Mouse (Mus musculus): ENCODE data around the gene Aloxe3. TPM values are rescaled to one million over a fixed set of nuclear protein-coding genes. Genes with fewer than 3 reads are reported as not detected.

Aloxe3 gene
- polyA plus RNA-seq, 1 experiment = 5.4 TPM

DNA sequence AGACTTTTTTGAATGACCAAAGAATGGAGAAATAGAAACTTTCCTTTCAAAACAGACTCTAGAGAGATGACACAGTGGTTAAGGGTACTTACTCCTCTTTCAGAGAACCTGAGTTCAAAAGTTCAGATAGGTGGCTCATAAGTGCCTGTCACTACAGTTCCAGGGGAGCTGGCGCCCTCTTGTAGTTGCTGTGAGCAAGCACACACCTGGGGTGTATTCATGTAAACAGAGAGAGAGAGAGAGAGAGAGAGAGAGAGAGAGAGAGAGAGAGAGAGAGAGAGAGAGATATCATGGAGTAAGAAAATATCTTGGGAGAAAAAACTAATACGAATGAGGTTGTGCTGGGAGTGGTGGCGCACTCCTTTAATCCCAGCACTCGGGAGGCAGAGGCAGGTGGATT, 54.4 kb downstream of the Aloxe3 start:
- DNase-seq (ENCODE audit: low spot score) = no peak

DNA sequence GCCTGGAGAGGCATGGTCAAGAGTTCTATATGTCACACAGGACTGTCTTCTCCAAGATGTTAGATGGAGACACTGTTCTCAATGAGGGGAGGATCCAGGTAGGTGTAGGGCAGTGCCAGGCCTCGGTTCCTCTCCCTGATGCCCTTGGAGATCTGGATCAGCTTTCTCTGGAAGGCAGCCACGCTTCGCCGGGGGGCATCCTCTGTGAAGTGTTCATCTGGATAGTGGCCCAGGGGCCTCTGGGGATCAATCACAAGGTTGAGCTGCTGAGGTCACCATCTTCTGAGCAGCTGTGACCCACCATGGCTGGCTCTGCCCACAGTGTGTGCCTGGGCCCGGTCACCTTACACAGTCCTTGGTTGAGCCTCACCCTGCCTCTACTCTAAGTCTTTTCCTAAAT, 59.3 kb downstream of the Aloxe3 start:
- DNase-seq (ENCODE audit: low spot score) = no peak

DNA sequence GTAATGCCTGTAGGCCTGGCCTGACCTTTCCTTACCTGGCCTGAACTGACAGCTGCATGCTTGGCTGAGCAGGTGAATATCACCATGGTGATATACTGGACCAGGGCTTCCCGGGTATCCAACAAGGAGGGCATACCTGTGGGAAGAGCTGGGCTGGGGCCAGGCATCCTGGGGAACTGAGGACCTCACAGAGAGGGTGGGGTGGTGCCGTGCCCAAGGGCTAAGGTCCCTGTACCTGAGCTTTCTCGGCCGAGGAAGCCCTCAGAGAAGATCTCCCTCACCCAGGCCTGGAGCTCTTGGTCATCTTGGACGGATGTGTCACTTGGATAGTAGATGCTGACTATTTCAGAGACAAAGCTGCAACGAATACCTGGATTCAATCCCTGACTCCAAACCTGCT, 60.2 kb downstream of the Aloxe3 start:
- DNase-seq (ENCODE audit: low spot score) = no peak

DNA sequence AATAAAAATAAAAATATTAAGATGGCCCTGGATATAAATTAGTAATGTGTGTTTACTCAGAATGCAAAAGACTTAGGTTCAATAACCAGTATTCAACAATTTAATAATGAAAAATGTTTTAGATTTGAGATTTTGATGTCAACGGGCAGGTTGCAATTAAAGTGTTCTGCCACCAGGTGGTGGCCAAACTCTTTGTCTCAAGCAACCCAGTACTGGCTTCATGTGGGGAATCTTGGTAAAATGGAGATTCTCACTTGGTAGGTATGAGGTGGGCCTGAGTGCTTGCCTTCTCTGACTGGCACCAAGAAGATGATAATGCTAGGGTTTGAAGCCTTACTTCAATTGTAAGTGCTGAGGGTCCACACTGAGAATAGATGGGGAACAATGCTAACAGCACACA, 67.1 kb downstream of the Aloxe3 start:
- DNase-seq (ENCODE audit: low spot score) = no peak

DNA sequence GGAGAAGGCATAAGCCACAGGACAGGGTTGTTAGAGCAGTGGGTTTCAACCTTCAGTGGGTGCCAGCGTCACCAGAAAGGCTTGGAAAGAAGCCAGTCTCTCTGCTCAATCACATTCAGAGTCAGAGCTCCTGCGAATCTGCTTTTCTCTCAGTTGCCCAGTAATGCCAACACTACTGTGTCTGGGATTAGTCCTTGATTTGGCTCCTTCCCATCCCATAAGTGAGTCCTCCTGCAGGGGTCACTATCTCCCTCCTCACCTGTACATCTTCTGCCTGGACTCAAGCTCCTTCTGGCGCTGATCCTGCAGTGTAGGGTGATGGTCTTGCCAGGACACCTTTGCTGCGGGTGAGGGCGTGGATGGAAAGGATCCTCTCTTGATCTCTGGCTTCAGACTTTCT, 71.1 kb downstream of the Aloxe3 start:
- no peak for DNase-seq (ENCODE audit: low spot score)

DNA sequence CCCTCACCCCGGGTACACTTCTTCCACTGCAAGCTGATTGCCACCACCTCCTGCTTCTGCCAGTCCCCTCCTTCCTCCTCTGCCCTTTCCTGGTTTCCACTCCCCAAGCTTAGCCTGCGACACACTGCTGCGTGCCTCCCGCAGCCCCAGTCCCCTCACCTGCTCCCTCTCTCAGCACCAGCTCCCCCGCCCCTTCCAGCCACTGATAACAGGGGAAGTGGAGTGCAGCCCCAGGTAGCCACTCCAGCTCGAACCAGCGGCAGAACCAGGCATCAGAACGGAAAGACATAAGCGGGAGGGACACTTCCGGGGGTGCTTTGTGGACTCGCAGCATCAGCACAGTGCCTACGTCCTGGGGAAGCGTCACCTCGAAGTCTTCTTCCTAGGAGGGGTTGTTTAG, 71.5 kb downstream of the Aloxe3 start:
- DNase-seq (ENCODE audit: low spot score) = no peak

DNA sequence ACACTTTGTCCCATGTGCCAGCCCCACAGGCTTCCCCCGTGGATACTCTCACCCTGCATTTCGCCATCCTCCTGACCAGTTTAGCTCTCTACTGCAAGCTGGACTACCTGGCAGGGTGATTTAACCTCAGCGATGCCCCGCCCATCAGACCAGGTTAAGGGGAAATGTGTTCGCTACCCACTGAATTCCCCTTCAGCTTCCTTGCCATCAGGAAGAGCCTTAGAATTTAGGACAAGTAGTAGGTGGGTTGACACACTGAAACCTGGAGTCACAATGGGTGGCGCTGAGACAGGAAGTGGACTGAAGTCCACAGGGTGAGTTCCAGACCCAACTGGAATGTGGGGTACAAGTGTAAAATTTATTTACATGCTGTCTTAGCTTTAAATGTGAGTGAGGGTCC, 72.0 kb downstream of the Aloxe3 start, which contains the start of gene Alox8:
Alox8 (minus strand) TSS at position 101 of the 400 bp plus-strand sequence.
- DNase-seq (ENCODE audit: low spot score) = no peak

Other genes starting within 250 kb of the Aloxe3 start
- 0.01 TPM in 1 of 2 replicates, not detected in the other for gene Rnf222, start 237.3 kb upstream of the Aloxe3 start, polyA plus RNA-seq (2012; rRNA removed)
- 3,701 and 3,960 TPM in 2 replicates for gene Rpl26, start 224.3 kb upstream of the Aloxe3 start, polyA plus RNA-seq (2012; rRNA removed)
- not detected in 2 replicates for gene Odf4, start 198.8 kb upstream of the Aloxe3 start, polyA plus RNA-seq (2012; rRNA removed)
- gene Arhgef15, start 168.4 kb upstream of the Aloxe3 start, polyA plus RNA-seq (2012; rRNA removed) = 7.9 and 10.6 TPM in 2 replicates
- gene Slc25a35, start 157.8 kb upstream of the Aloxe3 start, polyA plus RNA-seq (2012; rRNA removed) = 27.3 and 32.4 TPM in 2 replicates
- 31.8 and 39.0 TPM in 2 replicates for gene Rangrf, start 150.7 kb upstream of the Aloxe3 start, polyA plus RNA-seq (2012; rRNA removed)
- 9.3 and 11.1 TPM in 2 replicates for gene Pfas, start 117.4 kb upstream of the Aloxe3 start, polyA plus RNA-seq (2012; rRNA removed)
- 26.3 and 29.0 TPM in 2 replicates for gene Ctc1, start 110.0 kb upstream of the Aloxe3 start, polyA plus RNA-seq (2012; rRNA removed)
- 3.6 and 4.1 TPM in 2 replicates for gene Aurkb, start 80.2 kb upstream of the Aloxe3 start, polyA plus RNA-seq (2012; rRNA removed)
- 18.0 and 19.4 TPM in 2 replicates for gene Borcs6, start 66.2 kb upstream of the Aloxe3 start, polyA plus RNA-seq (2012; rRNA removed)
- 17.9 and 25.8 TPM in 2 replicates for gene Tmem107, start 55.1 kb upstream of the Aloxe3 start, polyA plus RNA-seq (2012; rRNA removed)
- gene Vamp2, start 37.4 kb upstream of the Aloxe3 start, polyA plus RNA-seq (2012; rRNA removed) = 163 and 180 TPM in 2 replicates
- gene Per1, start 30.7 kb upstream of the Aloxe3 start, polyA plus RNA-seq (2012; rRNA removed) = 26.8 and 28.5 TPM in 2 replicates
- 0.24 and 0.37 TPM in 2 replicates for gene Hes7, start 5.5 kb upstream of the Aloxe3 start, polyA plus RNA-seq (2012; rRNA removed)
- gene 9130213A22Rik, start 3.3 kb upstream of the Aloxe3 start, polyA plus RNA-seq (2012; rRNA removed) = 0.74 and 0.78 TPM in 2 replicates
- gene Alox12b, start 31.1 kb downstream of the Aloxe3 start, polyA plus RNA-seq (2012; rRNA removed) = 0.03 TPM in 1 of 2 replicates, not detected in the other
- gene Alox8, start 71.9 kb downstream of the Aloxe3 start, polyA plus RNA-seq (2012; rRNA removed) = 0.14 and 0.60 TPM in 2 replicates
- 0.01 and 0.03 TPM in 2 replicates for gene Gucy2e, start 111.1 kb downstream of the Aloxe3 start, polyA plus RNA-seq (2012; rRNA removed)
- 9.2 and 10.8 TPM in 2 replicates for gene Cntrob, start 197.9 kb downstream of the Aloxe3 start, polyA plus RNA-seq (2012; rRNA removed)
- gene Trappc1, start 198.1 kb downstream of the Aloxe3 start, polyA plus RNA-seq (2012; rRNA removed) = 56.2 and 60.4 TPM in 2 replicates
- gene Kcnab3, start 200.4 kb downstream of the Aloxe3 start, polyA plus RNA-seq (2012; rRNA removed) = 1.6 TPM in 2 replicates
- gene Rnf227, start 214.6 kb downstream of the Aloxe3 start, polyA plus RNA-seq (2012; rRNA removed) = 3.0 and 4.2 TPM in 2 replicates
- 85.5 and 132 TPM in 2 replicates for gene Chd3, start 243.5 kb downstream of the Aloxe3 start, polyA plus RNA-seq (2012; rRNA removed)